Mouse (Mus musculus): Measurements from ENCODE around the gene Haus2. TPM values are rescaled to one million over a fixed set of nuclear protein-coding genes. Genes with fewer than 3 reads are reported as not detected.

The Haus2 gene
- polyA plus RNA-seq, 1 experiment from 2014 or later: 27.4 TPM

- ATAC-seq (ENCODE audit: low FRiP score, low TSS enrichment): no peak
- no peaks in the 10 kb centered on the region for H3K27me3 ChIP-seq (ENCODE audit: control insufficient read depth, insufficient read depth, low read length)
- no peak overlapping the region for H3K27ac ChIP-seq (ENCODE audit: low read depth, low read length)
- WGBS: 69% methylated on average over 2 of the region's 2 CpGs
- H3K4me1 ChIP-seq (ENCODE audit: control insufficient read depth, insufficient read depth, low read length): no peaks in the 10 kb centered on the region
- H3K9ac ChIP-seq (ENCODE audit: low read depth, low read length): no peak overlapping the region
- H3K36me3 ChIP-seq (ENCODE audit: control insufficient read depth, insufficient read depth, low read length): peaks cover 70% of the 10 kb centered on the region
- H3K9me3 ChIP-seq (ENCODE audit: control insufficient read depth, low read length): no peaks in the 10 kb centered on the region
- H3K4me2 ChIP-seq (replicated peaks; ENCODE audit: low read depth, low read length): no peak overlapping the region
- H3K4me3 ChIP-seq (ENCODE audit: low read length): no peak overlapping the region
These were observed 11.4 kb upstream of the Haus2 start for GRCm38 (mm10) chr2:120597734-120598133.

- no peaks in the 10 kb centered on the region for H3K27me3 ChIP-seq (ENCODE audit: control insufficient read depth, insufficient read depth, low read length)
- no peak overlapping the region for H3K4me3 ChIP-seq (ENCODE audit: low read length)
- no peak for ATAC-seq (ENCODE audit: low FRiP score, low TSS enrichment)
- H3K9me3 ChIP-seq (ENCODE audit: control insufficient read depth, low read length): no peaks in the 10 kb centered on the region
- H3K4me1 ChIP-seq (ENCODE audit: control insufficient read depth, insufficient read depth, low read length): no peaks in the 10 kb centered on the region
- H3K4me2 ChIP-seq (replicated peaks; ENCODE audit: low read depth, low read length): no peak overlapping the region
- 93% methylated on average over 4 of the region's 4 CpGs for WGBS
- H3K27ac ChIP-seq (ENCODE audit: low read depth, low read length): no peak overlapping the region
- H3K36me3 ChIP-seq (ENCODE audit: control insufficient read depth, insufficient read depth, low read length): peaks cover 67% of the 10 kb centered on the region
- no peak overlapping the region for H3K9ac ChIP-seq (ENCODE audit: low read depth, low read length)
These were observed 9.7 kb upstream of the Haus2 start for GRCm38 (mm10) chr2:120599506-120599905.

- Histone ChIP-seq H3K9ac (ENCODE audit: low read depth, low read length) (no peak overlapping the region), H3K9me3 (ENCODE audit: control insufficient read depth, low read length) (no peaks in the 10 kb centered on the region), H3K4me3 (ENCODE audit: low read length) (no peak overlapping the region), H3K4me2 (replicated peaks; ENCODE audit: low read depth, low read length) (no peak overlapping the region), H3K36me3 (ENCODE audit: control insufficient read depth, insufficient read depth, low read length) (peaks cover 10% of the 10 kb centered on the region; the same call in 1 of the 2 replicates), H3K27ac (ENCODE audit: low read depth, low read length) (no peak overlapping the region), H3K27me3 (ENCODE audit: control insufficient read depth, insufficient read depth, low read length) (no peaks in the 10 kb centered on the region), H3K4me1 (ENCODE audit: control insufficient read depth, insufficient read depth, low read length) (peaks cover 15% of the 10 kb centered on the region; the same call in 1 of the 2 replicates)
- WGBS: 92% methylated on average over 6 of the region's 6 CpGs
- ATAC-seq (ENCODE audit: low FRiP score, low TSS enrichment): no peak
These were observed 3.0 kb upstream of the Haus2 start for GRCm38 (mm10) chr2:120606021-120606690.

- 90% methylated on average over 5 of the region's 5 CpGs for WGBS
- no peak for ATAC-seq (ENCODE audit: low FRiP score, low TSS enrichment)
- H3K9me3 ChIP-seq (ENCODE audit: control insufficient read depth, low read length): no peaks in the 10 kb centered on the region
- H3K27me3 ChIP-seq (ENCODE audit: control insufficient read depth, insufficient read depth, low read length): no peaks in the 10 kb centered on the region
- H3K27ac ChIP-seq (ENCODE audit: low read depth, low read length): no peak overlapping the region
- H3K4me2 ChIP-seq (replicated peaks; ENCODE audit: low read depth, low read length): no peak overlapping the region
- peaks cover 45% of the 10 kb centered on the region for H3K36me3 ChIP-seq (ENCODE audit: control insufficient read depth, insufficient read depth, low read length)
- H3K4me3 ChIP-seq (ENCODE audit: low read length): no peak overlapping the region
- H3K9ac ChIP-seq (ENCODE audit: low read depth, low read length): no peak overlapping the region
- no peaks in the 10 kb centered on the region for H3K4me1 ChIP-seq (ENCODE audit: control insufficient read depth, insufficient read depth, low read length)
These were observed 7.3 kb downstream of the Haus2 start for GRCm38 (mm10) chr2:120616279-120617163.

- WGBS: 95% methylated on average over 1 of the region's 1 CpGs
- H3K4me3 ChIP-seq (ENCODE audit: low read length): no peak overlapping the region
- no peak for ATAC-seq (ENCODE audit: low FRiP score, low TSS enrichment)
- H3K9ac ChIP-seq (ENCODE audit: low read depth, low read length): no peak overlapping the region
- H3K27me3 ChIP-seq (ENCODE audit: control insufficient read depth, insufficient read depth, low read length): no peaks in the 10 kb centered on the region
- no peaks in the 10 kb centered on the region for H3K9me3 ChIP-seq (ENCODE audit: control insufficient read depth, low read length)
- H3K4me1 ChIP-seq (ENCODE audit: control insufficient read depth, insufficient read depth, low read length): no peaks in the 10 kb centered on the region
- no peak overlapping the region for H3K27ac ChIP-seq (ENCODE audit: low read depth, low read length)
- no peak overlapping the region for H3K4me2 ChIP-seq (replicated peaks; ENCODE audit: low read depth, low read length)
- peaks cover 32% of the 10 kb centered on the region for H3K36me3 ChIP-seq (ENCODE audit: control insufficient read depth, insufficient read depth, low read length)
These were observed 10.4 kb downstream of the Haus2 start for GRCm38 (mm10) chr2:120619538-120619937.

- no peaks in the 10 kb centered on the region for H3K9me3 ChIP-seq (ENCODE audit: control insufficient read depth, low read length)
- no peak overlapping the region for H3K4me3 ChIP-seq (ENCODE audit: low read length)
- no peak overlapping the region for H3K9ac ChIP-seq (ENCODE audit: low read depth, low read length)
- no peak overlapping the region for H3K4me2 ChIP-seq (replicated peaks; ENCODE audit: low read depth, low read length)
- H3K27ac ChIP-seq (ENCODE audit: low read depth, low read length): no peak overlapping the region
- H3K4me1 ChIP-seq (ENCODE audit: control insufficient read depth, insufficient read depth, low read length): no peaks in the 10 kb centered on the region
- no peaks in the 10 kb centered on the region for H3K27me3 ChIP-seq (ENCODE audit: control insufficient read depth, insufficient read depth, low read length)
- H3K36me3 ChIP-seq (ENCODE audit: control insufficient read depth, insufficient read depth, low read length): peaks cover 21% of the 10 kb centered on the region
- ATAC-seq (ENCODE audit: low FRiP score, low TSS enrichment): no peak
These were observed 13.7 kb downstream of the Haus2 start for GRCm38 (mm10) chr2:120622920-120623319.

GRCm38 (mm10) chr2:120628076-120628865, 19.1 kb downstream of the Haus2 start:
- 0 out of 2 replicates have a peak, but pooled peaks have one; percentile 18 for ATAC-seq (ENCODE audit: low FRiP score, low TSS enrichment)
- Histone ChIP-seq H3K4me3 (ENCODE audit: low read length) (peak overlapping the region; percentile 60), H3K4me1 (ENCODE audit: control insufficient read depth, insufficient read depth, low read length) (peaks cover 5% of the 10 kb centered on the region; the same call in 1 of the 2 replicates), H3K9ac (ENCODE audit: low read depth, low read length) (peak overlapping the region; percentile 34; the same call in 1 of the 2 replicates), H3K9me3 (ENCODE audit: control insufficient read depth, low read length) (no peaks in the 10 kb centered on the region), H3K4me2 (replicated peaks; ENCODE audit: low read depth, low read length) (peak overlapping the region; percentile 52), H3K27me3 (ENCODE audit: control insufficient read depth, insufficient read depth, low read length) (no peaks in the 10 kb centered on the region), H3K27ac (ENCODE audit: low read depth, low read length) (no peak overlapping the region), H3K36me3 (ENCODE audit: control insufficient read depth, insufficient read depth, low read length) (no peaks in the 10 kb centered on the region)
- 25% methylated on average over 10 of the region's 10 CpGs for WGBS

- H3K36me3 ChIP-seq (ENCODE audit: control insufficient read depth, insufficient read depth, low read length): no peaks in the 10 kb centered on the region
- H3K9ac ChIP-seq (ENCODE audit: low read depth, low read length): peak within 1 kb of the TSS; percentile 61
- H3K27ac ChIP-seq (ENCODE audit: low read depth, low read length): no peak within 1 kb of the TSS
- no peaks in the 10 kb centered on the region for H3K27me3 ChIP-seq (ENCODE audit: control insufficient read depth, insufficient read depth, low read length)
- H3K4me2 ChIP-seq (replicated peaks; ENCODE audit: low read depth, low read length): peak within 1 kb of the TSS; percentile 52
- peaks cover 5% of the 10 kb centered on the region; the same call in 1 of the 2 replicates for H3K4me1 ChIP-seq (ENCODE audit: control insufficient read depth, insufficient read depth, low read length)
- H3K9me3 ChIP-seq (ENCODE audit: control insufficient read depth, low read length): no peaks in the 10 kb centered on the region
- WGBS: 4% methylated on average over 32 of the region's 36 CpGs
- H3K4me3 ChIP-seq (ENCODE audit: low read length): peak within 1 kb of the TSS; percentile 60
- ATAC-seq (ENCODE audit: low FRiP score, low TSS enrichment): peak; percentile 100
These were observed 19.9 kb downstream of the Haus2 start, which contains the start of gene Stard9 for GRCm38 (mm10) chr2:120628886-120629735. Gene Stard9, plus strand, starts transcription at chr2:120629121.

Measured in kidney, embryonic 14.5 days (tissue).